Mouse (Mus musculus) kidney, postnatal 4 days (tissue): Measurements from ENCODE around the gene Tmem50b.
"Not testable (repeated sequence)": the region's sequence is repeated elsewhere in the genome, so short reads cannot be mapped to it uniquely, and the experiment has no call there.

Experiments used
- DNase-seq, 2 experiments: peaks; one replicate each; pipeline ENCODE4 v3.0.0; 2021; ENCODE audit warnings: mixed read lengths in 2 of 2

Tmem50b gene

DNA sequence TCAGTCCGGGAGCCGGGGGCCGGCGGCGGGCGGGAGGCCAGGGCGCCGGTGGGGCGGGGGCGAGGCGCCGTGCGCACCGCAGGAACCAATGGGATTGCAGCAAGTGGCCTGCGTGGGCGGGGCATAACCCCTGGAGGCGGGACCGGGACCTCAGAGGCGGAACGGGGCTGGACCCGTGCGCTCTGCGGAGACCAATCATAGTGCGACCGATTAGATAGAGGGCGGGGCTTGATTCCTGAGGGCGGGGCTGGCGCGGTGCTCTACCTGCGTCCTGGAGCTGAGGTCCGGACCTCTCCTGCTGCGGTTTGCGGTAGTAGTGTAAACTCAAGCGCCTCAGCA, at the start of gene Tmem50b:
TSS of gene Tmem50b (minus strand) at position 129 of the 339 bp plus-strand sequence.
- peak; percentile 99 for DNase-seq

DNA sequence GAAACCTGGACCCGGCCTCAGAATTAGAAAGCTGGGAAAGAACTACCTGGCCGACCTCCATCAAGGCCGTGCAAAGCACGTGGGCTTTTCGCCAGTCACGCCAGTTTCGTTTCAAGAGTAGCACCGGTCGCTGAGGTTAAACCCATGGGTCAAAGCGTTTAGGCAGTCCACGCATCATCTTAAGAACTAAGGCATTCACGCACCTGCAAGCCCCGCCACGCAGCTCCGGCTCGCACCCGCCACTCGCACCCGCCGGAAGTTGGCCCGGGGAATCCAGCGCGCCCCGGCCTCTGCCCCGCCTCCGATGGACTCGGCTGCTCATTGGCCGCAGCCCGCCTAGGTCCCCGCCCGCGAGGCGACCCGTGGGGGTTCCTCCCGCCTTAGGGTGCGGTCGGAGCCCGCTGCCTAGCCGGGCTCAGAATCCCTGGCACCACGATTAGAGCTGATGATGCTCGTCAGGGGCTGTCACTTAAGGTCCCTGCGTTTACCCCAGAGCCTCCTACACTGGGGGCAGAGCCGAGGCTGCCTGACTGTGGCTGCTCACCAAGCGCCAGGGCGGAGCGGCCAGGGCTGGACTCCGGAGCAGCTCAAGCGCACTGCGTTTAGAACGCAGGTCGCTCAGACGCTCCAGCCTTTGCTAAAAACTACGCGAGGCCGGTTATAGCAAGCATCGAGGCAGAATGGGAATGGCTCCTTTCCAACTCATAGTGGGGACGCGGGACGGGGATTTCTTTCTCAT, 49.2 kb upstream of the Tmem50b start, which contains the start of gene Gart:
TSS of gene Gart (minus strand) at position 272 of the 739 bp plus-strand sequence.
- peak; percentile 94 to 96 for DNase-seq

GRCm38 (mm10) chr16:91645995-91646602, 48.5 kb upstream of the Tmem50b start:
- peak in 1 of 2 experiments; percentile 35 for DNase-seq

DNA sequence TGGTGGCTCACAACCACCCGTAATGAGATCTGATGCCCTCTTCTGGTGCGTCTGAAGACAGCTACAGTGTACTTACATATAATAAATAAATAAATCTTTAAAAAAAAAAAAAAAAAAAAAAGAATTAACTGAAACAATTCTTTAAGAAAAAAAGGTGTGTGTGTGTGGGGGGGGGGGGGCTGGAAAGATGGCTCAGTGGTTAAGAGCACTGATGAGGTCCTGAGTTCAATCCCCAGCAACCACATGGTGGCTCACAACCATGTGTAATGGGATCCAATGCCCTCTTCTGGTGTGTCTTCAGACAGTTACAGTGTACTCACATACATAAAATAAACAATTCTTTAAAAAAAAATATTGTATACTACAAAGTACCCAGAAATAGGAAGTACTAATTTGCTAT, 47.8 kb upstream of the Tmem50b start:
- not testable (repeated sequence) for DNase-seq

DNA sequence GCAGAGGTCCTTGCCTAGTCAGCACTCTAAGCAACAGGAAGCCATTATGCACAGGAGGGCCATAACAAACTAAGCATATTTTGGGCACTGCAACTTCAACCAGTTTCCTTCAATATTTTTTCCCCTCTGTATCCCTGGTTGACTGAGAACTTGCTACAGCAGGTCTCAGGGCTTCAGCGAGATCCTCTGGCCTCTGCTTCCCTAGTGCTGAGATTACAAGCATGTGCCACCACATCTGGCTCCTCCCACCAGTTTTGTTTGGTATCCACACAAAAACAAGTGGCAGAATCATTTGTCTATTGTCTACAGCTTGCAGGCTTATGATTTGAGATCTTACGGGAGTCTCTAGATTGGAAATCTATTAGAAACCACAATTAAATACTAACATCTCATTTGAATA, 47.3 kb upstream of the Tmem50b start:
- DNase-seq = no peak

GRCm38 (mm10) chr16:91640171-91640570, 42.6 kb upstream of the Tmem50b start:
- no peak for DNase-seq

DNA sequence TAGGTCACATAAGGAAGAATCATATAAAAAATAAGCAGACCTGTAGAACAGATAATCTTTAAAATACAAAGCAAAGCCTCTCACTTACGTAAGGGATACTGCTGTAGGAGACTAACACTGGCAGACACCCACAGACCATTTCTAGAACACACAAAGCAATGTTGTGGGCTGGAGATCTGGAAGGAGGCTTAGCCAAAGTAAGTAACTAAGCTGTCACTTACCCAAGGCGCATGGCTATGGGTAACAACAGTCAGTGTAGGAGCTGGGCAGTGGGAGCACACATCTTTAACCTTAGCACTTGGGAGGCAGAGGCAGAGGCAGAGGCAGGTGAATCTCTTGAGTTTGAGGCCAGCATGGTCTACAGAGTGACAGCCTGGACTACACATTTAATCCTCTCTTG, 42.0 kb upstream of the Tmem50b start:
- DNase-seq = no peak

- no peak for DNase-seq
Observed at GRCm38 (mm10) chr16:91639161-91639560, 41.6 kb upstream of the Tmem50b start.

DNA sequence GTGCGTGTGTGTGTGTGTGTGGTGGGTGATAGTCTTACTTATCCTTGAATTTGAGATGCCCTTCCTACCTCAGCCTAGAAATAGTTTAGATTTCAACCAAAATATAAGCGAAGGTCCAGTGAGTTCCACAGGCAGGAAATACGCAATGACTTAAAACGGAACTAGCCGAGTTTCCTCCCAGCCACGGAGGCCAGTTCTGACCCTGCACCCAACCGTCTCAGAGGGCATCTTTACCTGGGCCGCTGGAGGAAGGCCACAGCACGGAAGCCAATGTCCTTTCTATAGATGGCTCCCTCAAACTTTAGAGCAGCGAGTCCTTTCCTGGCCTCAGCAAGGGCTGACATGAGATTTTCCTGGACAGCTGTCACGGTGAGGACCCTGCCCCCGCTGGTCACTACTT, 36.0 kb upstream of the Tmem50b start:
- no peak for DNase-seq

DNA sequence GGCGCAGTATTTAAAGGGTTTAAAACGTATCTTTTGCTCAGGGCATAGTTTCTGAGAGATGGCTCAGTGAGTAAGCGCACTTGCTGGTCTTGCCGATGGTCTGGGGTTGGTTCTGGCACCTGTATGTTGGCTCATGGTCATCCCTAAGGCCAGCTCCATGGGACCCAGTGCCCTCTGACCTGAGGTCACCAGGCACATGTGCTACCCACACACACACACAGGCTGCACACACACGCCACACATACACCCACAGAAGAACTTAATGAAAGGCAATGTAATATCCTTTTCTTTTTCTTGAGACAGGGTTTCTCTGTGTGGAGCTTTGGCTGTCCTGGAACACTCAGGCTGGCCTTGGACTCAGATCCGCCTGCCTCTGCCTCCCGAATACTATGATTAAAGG, 35.3 kb upstream of the Tmem50b start:
- no peak for DNase-seq

GRCm38 (mm10) chr16:91632439-91632838, 34.8 kb upstream of the Tmem50b start:
- DNase-seq = no peak

- DNase-seq = no peak
Observed at GRCm38 (mm10) chr16:91630584-91630983, 33.0 kb upstream of the Tmem50b start.

- no peak for DNase-seq
Observed at GRCm38 (mm10) chr16:91629749-91630148, 32.1 kb upstream of the Tmem50b start.

GRCm38 (mm10) chr16:91628673-91629072, 31.1 kb upstream of the Tmem50b start:
- DNase-seq = no peak

GRCm38 (mm10) chr16:91627831-91628230, 30.2 kb upstream of the Tmem50b start:
- no peak for DNase-seq

DNA sequence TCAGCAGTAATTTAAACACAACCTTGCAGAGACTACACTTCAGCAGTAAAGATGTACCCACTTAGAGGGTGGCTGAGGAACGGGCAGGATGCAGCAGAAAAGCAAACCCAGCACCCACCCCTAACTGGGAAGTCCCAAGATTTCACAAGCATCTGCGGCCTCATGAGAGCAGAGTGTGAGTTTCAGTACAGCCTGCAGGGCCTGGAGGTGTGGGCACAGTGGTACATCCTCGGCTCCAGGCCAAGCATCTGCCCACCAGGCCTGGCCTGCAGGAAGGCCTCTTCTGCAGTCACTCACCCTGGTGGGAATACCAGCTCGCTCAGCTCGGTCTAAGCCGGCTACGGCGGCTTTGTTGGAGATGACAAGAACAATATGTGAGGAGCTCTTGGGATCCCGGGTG, 25.5 kb upstream of the Tmem50b start:
- no peak for DNase-seq

- no peak for DNase-seq
Observed at GRCm38 (mm10) chr16:91620991-91621390, 23.4 kb upstream of the Tmem50b start.

DNA sequence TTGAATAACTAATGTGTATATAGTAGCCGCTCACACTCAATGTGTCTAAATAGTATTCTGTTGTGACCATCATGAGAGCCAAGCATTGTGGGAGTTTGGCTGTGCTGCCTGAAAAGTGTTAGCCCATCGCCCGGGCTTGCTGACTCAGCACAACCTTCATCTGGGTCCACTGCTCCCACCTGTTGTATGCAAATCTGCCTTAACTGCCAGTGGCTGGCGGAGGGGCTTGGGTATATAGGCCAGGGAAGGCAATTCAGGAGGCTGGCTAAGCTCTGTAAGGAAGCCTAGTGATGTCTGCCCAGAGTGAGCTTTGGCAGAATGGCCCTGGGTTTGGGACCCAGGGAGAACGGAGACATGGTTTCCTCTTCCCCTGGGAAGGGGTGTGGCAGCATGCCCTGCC, 22.6 kb upstream of the Tmem50b start:
- peak in 1 of 2 experiments; percentile 26 for DNase-seq

- peak; percentile 80 to 84 for DNase-seq
Observed at GRCm38 (mm10) chr16:91618511-91619501, 21.2 kb upstream of the Tmem50b start, which contains the start of gene Dnajc28. Gene Dnajc28 (minus strand): TSS chr16:91619026.

DNA sequence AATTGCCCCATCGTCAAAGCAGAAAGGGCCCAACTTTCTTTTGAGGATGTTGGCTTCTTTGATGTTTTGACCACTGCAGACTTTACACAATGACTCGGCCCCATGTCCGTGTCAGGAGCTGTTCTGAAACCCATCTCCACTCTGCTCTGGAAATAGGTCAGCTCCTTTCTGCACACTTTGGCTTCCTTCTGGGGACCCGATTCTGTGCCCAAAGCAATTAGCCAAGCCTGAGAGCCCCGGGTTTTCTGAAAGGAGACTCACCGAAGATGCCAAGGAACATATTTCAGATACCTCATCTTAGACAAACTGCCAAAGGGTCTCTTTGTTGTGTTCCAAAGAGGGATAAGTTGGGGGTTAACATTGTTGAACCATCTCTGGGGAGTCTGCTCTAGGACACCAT, 17.0 kb upstream of the Tmem50b start:
- no peak for DNase-seq

GRCm38 (mm10) chr16:91612525-91612924, 14.9 kb upstream of the Tmem50b start:
- no peak for DNase-seq

DNA sequence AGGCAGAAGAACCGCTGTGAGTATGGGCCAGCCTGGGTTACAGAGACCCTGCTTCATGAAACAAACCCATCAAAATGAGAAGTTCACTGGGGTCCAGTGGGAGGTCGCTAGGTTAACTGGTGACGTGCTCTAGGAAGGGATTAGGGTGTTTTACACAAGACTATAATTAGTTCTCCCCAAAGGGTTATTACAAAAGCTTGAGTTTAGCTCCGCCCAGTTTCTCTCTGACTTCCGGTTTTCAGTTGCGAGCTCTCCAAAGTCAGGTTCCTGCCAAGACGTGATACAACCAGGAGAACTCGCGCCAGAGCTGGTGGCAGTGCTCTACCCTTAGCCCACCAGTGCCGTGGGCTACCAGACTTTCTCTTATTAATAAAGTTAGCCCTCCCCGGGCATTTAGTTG, 13.6 kb upstream of the Tmem50b start:
- no peak for DNase-seq
